Mouse (Mus musculus) G1E (cell line): Measurements from ENCODE around the gene Clmp.

Experiments
- CTCF ChIP-seq: IDR thresholded peaks from 2 replicates; pipeline ENCODE4 v1.5.1; 2012; ENCODE audit warnings: low read depth, low read length, inconsistent platforms, mixed read lengths
- GATA1 ChIP-seq: IDR thresholded peaks from 2 replicates; pipeline ENCODE4 v1.6.1; 2012; ENCODE audit warnings: borderline replicate concordance, low read length, inconsistent platforms, mixed read lengths
- GATA2 ChIP-seq: IDR thresholded peaks from 2 replicates; pipeline ENCODE4 v1.6.1; 2012; ENCODE audit warnings: low read depth, low read length, inconsistent platforms, borderline replicate concordance
- POLR2AphosphoS5 ChIP-seq: IDR thresholded peaks from 2 replicates; pipeline ENCODE4 v1.6.1; 2012; ENCODE audit warnings: low read depth, low read length, inconsistent platforms; ENCODE audit not compliant: insufficient replicate concordance
- TAL1 ChIP-seq: conservative IDR thresholded peaks from 2 replicates; pipeline ENCODE4 v1.6.1; 2012; ENCODE audit warnings: low read depth, low read length, inconsistent platforms, mixed read lengths

GRCm38 (mm10) chr9:40780892-40781725 is 95.3 kb downstream of the Clmp start:
- no peak for TF ChIP-seq CTCF
- TF ChIP-seq GATA2: no peak
- no peak for TF ChIP-seq GATA1
- no peak for TF ChIP-seq POLR2AphosphoS5
- TF ChIP-seq TAL1: no peak
